Mouse (Mus musculus) embryonic fibroblast, embryonic 13.5 days (primary cell): Measurements from ENCODE around the gene Tcea2. TPM values are rescaled to one million over a fixed set of nuclear protein-coding genes. Genes with fewer than 3 reads are reported as not detected.
A peak's percentile ranks its signal among the peaks of the same experiment; 100 is the strongest.

ENCODE experiments used
- H3K27ac ChIP-seq: 2 replicates; pipeline ENCODE4 v1.5.1; 2012; ENCODE audit warnings: low read length, control low read depth, inconsistent platforms; ENCODE audit not compliant: insufficient read depth
- H3K4me1 ChIP-seq: 2 replicates; pipeline ENCODE4 v1.6.1; 2011; ENCODE audit warnings: low read length; ENCODE audit not compliant: control insufficient read depth, insufficient read depth
- H3K4me3 ChIP-seq: 2 replicates; pipeline ENCODE4 v1.5.1; 2011; ENCODE audit warnings: mild to moderate bottlenecking, control low read depth, low read length; ENCODE audit not compliant: insufficient read depth
- CTCF ChIP-seq: IDR thresholded peaks from 2 replicates; pipeline ENCODE4 v1.5.1; 2011; ENCODE audit warnings: mild to moderate bottlenecking, control low read depth, low read length, moderate library complexity, borderline replicate concordance; ENCODE audit not compliant: insufficient read depth
- POLR2A ChIP-seq: IDR thresholded peaks from 2 replicates; pipeline ENCODE4 v1.6.1; 2011; ENCODE audit warnings: low read depth, mild to moderate bottlenecking, control low read depth, low read length, moderate library complexity
- polyA plus RNA-seq: library from polyadenylated mRNA; stranded (reverse); fragments of >200 nt; gene quantifications from 2 replicates; pipeline ENCODE4 v1.2.4, GENCODE M21; 2011; ENCODE audit warnings: low read depth; ENCODE audit not compliant: missing spikeins, insufficient read length

The Tcea2 gene
- polyA plus RNA-seq, 1 experiment = 13.4 TPM

- H3K27ac ChIP-seq = no peak within 1 kb of the TSS
- H3K4me1 ChIP-seq = no peaks in the 10 kb centered on the region
- TF ChIP-seq CTCF (no peak), POLR2A (no peak)
- no peak within 1 kb of the TSS for H3K4me3 ChIP-seq
Observed at GRCm38 (mm10) chr2:181656734-181657133, 23.4 kb upstream of the Tcea2 start, which contains the start of gene Gm29797. Gene Gm29797, plus strand, starts transcription at chr2:181657034.

- no peak overlapping the region for H3K27ac ChIP-seq
- TF ChIP-seq CTCF = no peak
- TF ChIP-seq POLR2A = no peak
- no peaks in the 10 kb centered on the region for H3K4me1 ChIP-seq
- no peak overlapping the region for H3K4me3 ChIP-seq
Observed at GRCm38 (mm10) chr2:181657441-181657840, 22.7 kb upstream of the Tcea2 start.

- no peak for TF ChIP-seq CTCF
- no peak for TF ChIP-seq POLR2A
- Histone ChIP-seq H3K27ac (no peak overlapping the region), H3K4me3 (no peak overlapping the region), H3K4me1 (no peaks in the 10 kb centered on the region)
Observed at GRCm38 (mm10) chr2:181658528-181658927, 21.6 kb upstream of the Tcea2 start.

- no peak for TF ChIP-seq POLR2A
- peak; percentile 76; the same call in 1 of the 2 replicates for TF ChIP-seq CTCF
- Histone ChIP-seq H3K4me3 (no peak overlapping the region), H3K27ac (no peak overlapping the region), H3K4me1 (no peaks in the 10 kb centered on the region)
Observed at GRCm38 (mm10) chr2:181658930-181659555, 21.1 kb upstream of the Tcea2 start.

- Histone ChIP-seq H3K4me3 (no peak overlapping the region), H3K27ac (no peak overlapping the region), H3K4me1 (no peaks in the 10 kb centered on the region)
- TF ChIP-seq CTCF (peak; percentile 72; the same call in 1 of the 2 replicates), POLR2A (no peak)
Observed at GRCm38 (mm10) chr2:181659609-181660055, 20.5 kb upstream of the Tcea2 start.

- no peak overlapping the region for H3K4me3 ChIP-seq
- no peak for TF ChIP-seq CTCF
- no peak for TF ChIP-seq POLR2A
- no peak overlapping the region for H3K27ac ChIP-seq
- no peaks in the 10 kb centered on the region for H3K4me1 ChIP-seq
Observed at GRCm38 (mm10) chr2:181662620-181663297, 17.4 kb upstream of the Tcea2 start.

- Histone ChIP-seq H3K4me3 (no peak overlapping the region), H3K27ac (no peak overlapping the region), H3K4me1 (no peaks in the 10 kb centered on the region)
- no peak for TF ChIP-seq CTCF
- TF ChIP-seq POLR2A = no peak
Observed at GRCm38 (mm10) chr2:181663298-181663630, 16.8 kb upstream of the Tcea2 start.

- H3K4me3 ChIP-seq = no peak overlapping the region
- TF ChIP-seq CTCF = no peak
- TF ChIP-seq POLR2A = no peak
- H3K4me1 ChIP-seq = no peaks in the 10 kb centered on the region
- H3K27ac ChIP-seq = no peak overlapping the region
Observed at GRCm38 (mm10) chr2:181670285-181670912, 9.7 kb upstream of the Tcea2 start.

- no peak for TF ChIP-seq POLR2A
- TF ChIP-seq CTCF = no peak
- Histone ChIP-seq H3K4me3 (peak overlapping the region; percentile 31; the same call in 1 of the 2 replicates), H3K4me1 (no peaks in the 10 kb centered on the region), H3K27ac (no peak overlapping the region)
Observed at GRCm38 (mm10) chr2:181670913-181671311, 9.2 kb upstream of the Tcea2 start.

GRCm38 (mm10) chr2:181671326-181671725, 8.8 kb upstream of the Tcea2 start, which contains the start of gene Sox18:
Gene Sox18, minus strand, starts transcription at chr2:181671640.
- H3K27ac ChIP-seq = no peak within 1 kb of the TSS
- peak within 1 kb of the TSS; percentile 31 for H3K4me3 ChIP-seq
- no peaks in the 10 kb centered on the region for H3K4me1 ChIP-seq
- TF ChIP-seq CTCF (no peak), POLR2A (no peak)
